Mouse (Mus musculus): ENCODE data around the gene Gap43.

GRCm38 (mm10) chr16:42381328-42381838 lies 40.9 kb upstream of the Gap43 start:
- no peak for TF ChIP-seq POLR2A (IDR thresholded peaks at IDR 0.05; ENCODE audit: insufficient read depth, low read depth, low read length)
- TF ChIP-seq CTCF (IDR thresholded peaks at IDR 0.05; ENCODE audit: insufficient read depth, low read depth, low read length), result no peak
